Mouse (Mus musculus): ENCODE data around the gene Acaa1a. TPM values are rescaled to one million over a fixed set of nuclear protein-coding genes. Genes with fewer than 3 reads are reported as not detected.

Gene Acaa1a
- total RNA-seq (2021) = 10 to 100 TPM; 72.4 to 78.5 TPM
- 104 and 107 TPM in 2 replicates for polyA plus RNA-seq (2012; rRNA removed)
- long read RNA-seq, transcript Acaa1a-201 (12 exons, 1,762 nt) = major isoform, 95 of 143 reads
- long read RNA-seq, partial matches to known transcripts = 27 of 143 reads
- long read RNA-seq, other reads (novel, unspliced or antisense) = 21 of 143 reads

GRCm38 (mm10) chr9:119339558-119340211 is at the start of gene Acaa1a:
Acaa1a (plus strand) TSS chr9:119339676.
- intact Hi-C loops (cut with DNase I) = loop anchor here (2.0 to 10.0 kb wide), 3 partner anchors 17 to 235 kb away; partner anchors contain the start of genes Acvr2b, Dlec1 and Oxsr1
- Histone ChIP-seq H3K9ac (ENCODE audit: low read depth, low read length) (peak within 1 kb of the TSS; percentile 88), H3K4me3 (peak within 1 kb of the TSS; percentile 89), H3K4me1 (ENCODE audit: control insufficient read depth, insufficient read depth, low read length) (peaks cover 6% of the 10 kb centered on the region), H3K36me3 (ENCODE audit: control insufficient read depth, insufficient read depth, low read length) (no peaks in the 10 kb centered on the region), H3K27me3 (ENCODE audit: control insufficient read depth, insufficient read depth, low read length) (no peaks in the 10 kb centered on the region), H3K79me2 (replicated peaks; ENCODE audit: control insufficient read depth, insufficient read depth, low read length) (no peaks in the 10 kb centered on the region), H3K27ac (peak within 1 kb of the TSS; percentile 95)
- DNase-seq = peak; percentile 84 to 87
- TF ChIP-seq CTCF (IDR thresholded peaks at IDR 0.05) (peak; percentile 43), EP300 (IDR thresholded peaks at IDR 0.05; ENCODE audit: insufficient read depth, low read depth, low read length) (no peak), POLR2A (IDR thresholded peaks at IDR 0.05; ENCODE audit: insufficient read depth, low read depth, low read length) (peak; percentile 75)
- under 1% methylated on average over 43 of the region's 43 CpGs for WGBS

DNA sequence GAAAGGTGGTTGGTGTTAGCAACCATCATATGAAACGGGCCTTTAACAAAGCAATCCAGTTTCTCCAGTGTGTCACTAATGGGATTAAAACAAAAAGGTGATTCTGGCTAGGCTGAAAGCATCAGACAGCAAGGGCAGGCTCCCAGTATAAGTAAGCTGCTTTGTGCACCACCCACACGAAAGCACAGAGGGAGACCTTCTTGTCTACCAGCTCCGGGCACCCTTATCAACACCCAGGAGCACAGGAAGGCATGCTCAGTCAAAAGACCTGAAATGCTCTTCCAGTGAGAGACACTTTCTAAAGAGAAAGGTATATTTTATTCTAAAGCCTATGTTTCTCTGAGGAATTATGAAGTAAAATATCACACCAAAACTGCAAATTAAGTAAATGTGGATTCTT is 48.7 kb upstream of the Acaa1a start:
- H3K79me2 ChIP-seq (replicated peaks; ENCODE audit: control insufficient read depth, insufficient read depth, low read length) = no peaks in the 10 kb centered on the region; the same call in 1 of the 2 replicates
- no peak overlapping the region for H3K27ac ChIP-seq
- 88% methylated on average over 3 of the region's 3 CpGs for WGBS
- intact Hi-C loops (cut with DNase I) = no loop called here
- H3K9ac ChIP-seq (ENCODE audit: low read depth, low read length) = no peak overlapping the region
- TF ChIP-seq POLR2A (IDR thresholded peaks at IDR 0.05; ENCODE audit: insufficient read depth, low read depth, low read length) = no peak
- no peak for TF ChIP-seq CTCF (IDR thresholded peaks at IDR 0.05)
- TF ChIP-seq EP300 (IDR thresholded peaks at IDR 0.05; ENCODE audit: insufficient read depth, low read depth, low read length) = no peak
- H3K36me3 ChIP-seq (ENCODE audit: control insufficient read depth, insufficient read depth, low read length) = no peaks in the 10 kb centered on the region
- H3K27me3 ChIP-seq (ENCODE audit: control insufficient read depth, insufficient read depth, low read length) = no peaks in the 10 kb centered on the region
- H3K4me3 ChIP-seq = no peak overlapping the region
- H3K4me1 ChIP-seq (ENCODE audit: control insufficient read depth, insufficient read depth, low read length) = no peaks in the 10 kb centered on the region
- no peak for DNase-seq

DNA sequence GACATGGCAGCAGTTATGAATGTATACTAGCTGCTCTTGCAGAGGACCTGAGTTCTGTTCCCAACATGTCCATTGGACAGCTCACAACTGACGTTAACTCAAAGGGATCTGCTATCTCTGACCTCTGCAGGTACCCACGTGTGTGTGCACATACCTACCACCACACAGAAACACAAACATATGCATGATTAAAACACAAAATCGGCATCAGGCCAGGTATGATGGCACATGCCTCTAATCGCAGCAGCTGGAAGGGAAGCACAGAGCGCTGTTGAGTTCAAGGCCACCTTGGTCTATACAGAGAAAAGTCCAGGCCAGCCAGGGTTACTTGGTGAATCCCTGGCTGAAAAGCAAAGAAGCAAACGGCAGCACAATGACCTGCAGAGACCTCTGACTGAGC is 41.8 kb upstream of the Acaa1a start:
- intact Hi-C loops (cut with DNase I) = loop anchor here (5.0 kb wide), 1 partner anchor 180 kb away; no protein-coding TSS in a partner anchor
- Histone ChIP-seq H3K36me3 (ENCODE audit: control insufficient read depth, insufficient read depth, low read length) (no peaks in the 10 kb centered on the region), H3K9ac (ENCODE audit: low read depth, low read length) (no peak overlapping the region), H3K27ac (no peak overlapping the region), H3K4me1 (ENCODE audit: control insufficient read depth, insufficient read depth, low read length) (no peaks in the 10 kb centered on the region), H3K79me2 (replicated peaks; ENCODE audit: control insufficient read depth, insufficient read depth, low read length) (peaks cover 1% of the 10 kb centered on the region; the same call in 1 of the 2 replicates), H3K4me3 (no peak overlapping the region), H3K27me3 (ENCODE audit: control insufficient read depth, insufficient read depth, low read length) (no peaks in the 10 kb centered on the region)
- no peak for DNase-seq
- WGBS = 83% methylated on average over 6 of the region's 6 CpGs
- TF ChIP-seq EP300 (IDR thresholded peaks at IDR 0.05; ENCODE audit: insufficient read depth, low read depth, low read length) = no peak
- no peak for TF ChIP-seq CTCF (IDR thresholded peaks at IDR 0.05)
- no peak for TF ChIP-seq POLR2A (IDR thresholded peaks at IDR 0.05; ENCODE audit: insufficient read depth, low read depth, low read length)

DNA sequence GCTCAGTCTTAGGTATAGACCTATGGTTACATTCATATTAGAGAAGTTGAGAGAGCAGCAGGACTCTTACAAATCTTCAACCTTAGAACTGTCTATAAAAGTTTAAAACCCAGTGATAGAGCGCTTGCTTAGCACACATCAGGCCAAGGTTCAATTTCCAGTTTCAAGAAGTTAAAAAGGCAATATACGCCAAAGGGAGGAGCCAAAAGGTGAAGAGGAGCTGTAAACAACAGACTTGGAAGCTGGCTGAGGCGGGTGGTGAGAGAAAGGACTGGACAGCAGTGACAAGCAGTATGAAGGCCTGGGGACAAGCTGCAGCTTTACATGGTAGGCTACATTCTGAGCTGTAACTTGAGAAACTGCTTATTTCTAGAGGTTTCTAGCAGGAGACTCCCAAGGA is 40.9 kb upstream of the Acaa1a start:
- WGBS = 97% methylated on average over 3 of the region's 3 CpGs
- DNase-seq = no peak

GRCm38 (mm10) chr9:119305863-119306262 is 33.6 kb upstream of the Acaa1a start:
- peaks cover 1% of the 10 kb centered on the region; the same call in 1 of the 2 replicates for H3K4me1 ChIP-seq (ENCODE audit: control insufficient read depth, insufficient read depth, low read length)
- WGBS = 90% methylated on average over 7 of the region's 7 CpGs
- H3K36me3 ChIP-seq (ENCODE audit: control insufficient read depth, insufficient read depth, low read length) = peaks cover 4% of the 10 kb centered on the region
- intact Hi-C loops (cut with DNase I) = no loop called here
- H3K9ac ChIP-seq (ENCODE audit: low read depth, low read length) = no peak overlapping the region
- H3K79me2 ChIP-seq (replicated peaks; ENCODE audit: control insufficient read depth, insufficient read depth, low read length) = no peaks in the 10 kb centered on the region; the same call in 1 of the 2 replicates
- H3K27me3 ChIP-seq (ENCODE audit: control insufficient read depth, insufficient read depth, low read length) = no peaks in the 10 kb centered on the region
- TF ChIP-seq POLR2A (IDR thresholded peaks at IDR 0.05; ENCODE audit: insufficient read depth, low read depth, low read length) = no peak
- TF ChIP-seq CTCF (IDR thresholded peaks at IDR 0.05) = no peak
- TF ChIP-seq EP300 (IDR thresholded peaks at IDR 0.05; ENCODE audit: insufficient read depth, low read depth, low read length) = no peak
- no peak overlapping the region for H3K27ac ChIP-seq
- H3K4me3 ChIP-seq = no peak overlapping the region
- DNase-seq = no peak

More for the DNA sequence above, 40.9 kb upstream of the Acaa1a start:
- H3K79me2 ChIP-seq (replicated peaks; ENCODE audit: control insufficient read depth, insufficient read depth, low read length) = peaks cover 1% of the 10 kb centered on the region; the same call in 1 of the 2 replicates
- intact Hi-C loops (cut with DNase I) = loop anchor here (5.0 kb wide), 1 partner anchor 181 kb away; no protein-coding TSS in a partner anchor
- H3K27ac ChIP-seq = no peak overlapping the region
- no peaks in the 10 kb centered on the region for H3K4me1 ChIP-seq (ENCODE audit: control insufficient read depth, insufficient read depth, low read length)
- TF ChIP-seq POLR2A (IDR thresholded peaks at IDR 0.05; ENCODE audit: insufficient read depth, low read depth, low read length) (no peak), CTCF (IDR thresholded peaks at IDR 0.05) (no peak), EP300 (IDR thresholded peaks at IDR 0.05; ENCODE audit: insufficient read depth, low read depth, low read length) (no peak)
- H3K36me3 ChIP-seq (ENCODE audit: control insufficient read depth, insufficient read depth, low read length) = no peaks in the 10 kb centered on the region
- H3K9ac ChIP-seq (ENCODE audit: low read depth, low read length) = no peak overlapping the region
- no peaks in the 10 kb centered on the region for H3K27me3 ChIP-seq (ENCODE audit: control insufficient read depth, insufficient read depth, low read length)
- H3K4me3 ChIP-seq = no peak overlapping the region

GRCm38 (mm10) chr9:119309067-119309466 is 30.4 kb upstream of the Acaa1a start:
- no peak for DNase-seq
- WGBS = 98% methylated on average over 1 of the region's 1 CpGs
- intact Hi-C loops (cut with DNase I) = no loop called here
- Histone ChIP-seq H3K36me3 (ENCODE audit: control insufficient read depth, insufficient read depth, low read length) (peaks cover 4% of the 10 kb centered on the region), H3K9ac (ENCODE audit: low read depth, low read length) (no peak overlapping the region), H3K4me3 (no peak overlapping the region), H3K27ac (no peak overlapping the region), H3K79me2 (replicated peaks; ENCODE audit: control insufficient read depth, insufficient read depth, low read length) (peaks cover 3% of the 10 kb centered on the region), H3K27me3 (ENCODE audit: control insufficient read depth, insufficient read depth, low read length) (no peaks in the 10 kb centered on the region), H3K4me1 (ENCODE audit: control insufficient read depth, insufficient read depth, low read length) (peaks cover 3% of the 10 kb centered on the region; the same call in 1 of the 2 replicates)
- TF ChIP-seq CTCF (IDR thresholded peaks at IDR 0.05) (no peak), POLR2A (IDR thresholded peaks at IDR 0.05; ENCODE audit: insufficient read depth, low read depth, low read length) (no peak), EP300 (IDR thresholded peaks at IDR 0.05; ENCODE audit: insufficient read depth, low read depth, low read length) (no peak)
